Mouse (Mus musculus) limb, embryonic 15.5 days (tissue): Measurements from ENCODE around the gene Spata20. TPM values are rescaled to one million over a fixed set of nuclear protein-coding genes. Genes with fewer than 3 reads are reported as not detected.

Source experiments
- ATAC-seq: fragments of 200-750 bp; cut with Nextera tagmentation; 2 replicates; pipeline ENCODE4 v1.8.0; 2017; ENCODE audit warnings: low read depth, moderate TSS enrichment; ENCODE audit not compliant: insufficient number of reproducible peaks, low FRiP score, low TSS enrichment
- H3K27ac ChIP-seq: fragments of 300-500 bp; sonication (generic); 2 replicates; pipeline ENCODE4 v1.5.1; 2015; ENCODE audit warnings: moderate library complexity, mild to moderate bottlenecking, inconsistent platforms
- H3K27me3 ChIP-seq: fragments of 300-500 bp; sonication (generic); 2 replicates; pipeline ENCODE4 v1.6.1; 2015; ENCODE audit warnings: inconsistent platforms
- H3K36me3 ChIP-seq: fragments of 300-500 bp; sonication (generic); 2 replicates; pipeline ENCODE4 v1.6.1; 2015; ENCODE audit warnings: inconsistent platforms
- H3K4me1 ChIP-seq: fragments of 300-500 bp; sonication (generic); 2 replicates; pipeline ENCODE4 v1.6.1; 2015; ENCODE audit warnings: inconsistent platforms
- H3K4me2 ChIP-seq: fragments of 300-500 bp; sonication (generic); 2 replicates; pipeline ENCODE4 v1.6.1; 2015; ENCODE audit warnings: mild to moderate bottlenecking, inconsistent platforms
- H3K4me3 ChIP-seq: fragments of 300-500 bp; sonication (generic); 2 replicates; pipeline ENCODE4 v1.5.1; 2015; ENCODE audit warnings: mild to moderate bottlenecking, inconsistent platforms
- H3K9ac ChIP-seq: fragments of 300-500 bp; sonication (generic); 2 replicates; pipeline ENCODE4 v1.6.1; 2015; ENCODE audit warnings: inconsistent platforms
- H3K9me3 ChIP-seq: fragments of 300-500 bp; sonication (generic); 2 replicates; pipeline ENCODE4 v1.6.1; 2016; ENCODE audit warnings: inconsistent platforms
- WGBS: fragments of 180-500 bp; shearing (Covaris S2); methylation state at CpG from one replicate; pipeline ENCODE4 v1.1.7; 2015; 5-methylcytosine and 5-hydroxymethylcytosine counted together
- polyA plus RNA-seq: library from polyadenylated mRNA; unstranded; fragments of >200 nt; fragmentation: Nextera tagmentation; extraction: Ambion mirVana; gene quantifications from 2 replicates; pipeline ENCODE4 v1.2.1, GENCODE M21; 2015

Gene Spata20
- polyA plus RNA-seq, 1 experiment from 2014 or later, result 0.27 TPM

DNA sequence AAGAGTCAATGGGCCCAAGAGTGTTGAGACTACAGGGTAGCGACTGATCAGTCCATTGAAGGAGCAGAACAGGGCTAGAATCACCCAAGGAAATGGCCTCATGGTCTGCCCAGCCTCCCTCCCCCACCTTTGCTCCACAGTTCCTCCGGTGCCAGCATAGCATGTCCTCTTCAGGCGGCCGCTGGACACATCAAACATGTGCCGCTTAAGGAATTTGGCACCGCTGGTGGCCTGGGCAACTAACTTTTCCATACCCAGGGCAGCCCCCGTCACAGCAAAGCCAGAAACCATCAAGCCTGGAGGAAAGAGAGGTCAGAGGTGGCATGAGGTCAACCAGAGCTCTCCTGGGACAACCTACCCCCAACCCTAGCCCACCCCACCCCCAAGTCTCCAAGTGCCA is 4.0 kb downstream of the Spata20 start:
- Histone ChIP-seq H3K9me3 (no peaks in the 10 kb centered on the region), H3K4me2 (no peak overlapping the region), H3K27me3 (peaks cover 4% of the 10 kb centered on the region; the same call in 1 of the 2 replicates), H3K9ac (no peak overlapping the region), H3K27ac (no peak overlapping the region), H3K4me1 (peaks cover 10% of the 10 kb centered on the region; the same call in 1 of the 2 replicates), H3K4me3 (no peak overlapping the region), H3K36me3 (no peaks in the 10 kb centered on the region)
- no peak for ATAC-seq
- WGBS, result 90% methylated on average over 7 of the region's 7 CpGs

DNA sequence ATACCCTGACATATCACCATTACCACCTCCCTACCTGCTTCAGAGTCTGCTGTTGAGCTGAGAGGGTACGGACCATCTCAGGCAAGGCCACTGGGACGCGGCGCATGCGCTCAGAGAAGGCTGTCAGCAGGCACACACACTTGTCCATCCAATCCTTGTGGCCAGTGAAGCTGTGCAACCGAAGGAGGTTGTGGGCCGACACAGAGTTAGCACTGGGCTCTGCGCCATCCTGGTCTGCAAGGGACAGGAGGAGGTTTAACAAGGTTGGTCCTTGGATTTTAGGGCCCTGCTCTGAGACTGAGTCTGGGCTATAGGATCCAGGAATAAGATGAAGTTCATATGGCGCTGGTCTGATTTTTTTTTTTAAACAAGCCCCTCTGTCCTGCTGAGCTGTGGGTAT is 5.6 kb downstream of the Spata20 start:
- H3K4me1 ChIP-seq, result peaks cover 11% of the 10 kb centered on the region; the same call in 1 of the 2 replicates
- H3K4me3 ChIP-seq, result no peak overlapping the region
- no peaks in the 10 kb centered on the region for H3K9me3 ChIP-seq
- H3K4me2 ChIP-seq, result no peak overlapping the region
- no peak for ATAC-seq
- no peak overlapping the region for H3K9ac ChIP-seq
- 88% methylated on average over 9 of the region's 9 CpGs for WGBS
- H3K27ac ChIP-seq, result no peak overlapping the region
- H3K36me3 ChIP-seq, result no peaks in the 10 kb centered on the region
- peaks cover 6% of the 10 kb centered on the region; the same call in 1 of the 2 replicates for H3K27me3 ChIP-seq

DNA sequence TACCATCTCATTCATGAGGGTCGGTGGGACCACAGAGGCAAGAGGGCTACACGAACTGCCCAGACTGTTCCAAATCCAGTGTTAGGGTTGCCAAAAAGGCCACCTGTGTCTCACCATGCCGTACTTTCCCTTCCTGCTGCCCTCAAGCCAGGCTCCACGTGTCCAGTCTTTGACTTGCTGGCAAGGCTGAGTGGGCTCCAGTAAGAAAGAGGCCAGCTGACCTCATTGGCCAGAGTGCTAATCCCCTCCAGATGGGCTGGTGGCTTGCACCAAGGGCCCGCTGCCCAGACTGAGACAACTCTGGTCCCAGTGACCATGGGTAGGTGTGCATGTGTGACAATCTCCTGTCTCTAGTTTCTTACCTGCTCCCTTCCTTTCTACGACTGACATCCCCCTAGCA is 8.3 kb downstream of the Spata20 start:
- ATAC-seq, result no peak
- H3K9me3 ChIP-seq, result no peaks in the 10 kb centered on the region
- H3K27ac ChIP-seq, result no peak overlapping the region
- no peak overlapping the region for H3K4me3 ChIP-seq
- H3K4me1 ChIP-seq, result peaks cover 30% of the 10 kb centered on the region
- WGBS, result 45% methylated on average over 6 of the region's 6 CpGs
- no peak overlapping the region for H3K4me2 ChIP-seq
- no peaks in the 10 kb centered on the region for H3K36me3 ChIP-seq
- H3K27me3 ChIP-seq, result peaks cover 17% of the 10 kb centered on the region; the same call in 1 of the 2 replicates
- H3K9ac ChIP-seq, result no peak overlapping the region

DNA sequence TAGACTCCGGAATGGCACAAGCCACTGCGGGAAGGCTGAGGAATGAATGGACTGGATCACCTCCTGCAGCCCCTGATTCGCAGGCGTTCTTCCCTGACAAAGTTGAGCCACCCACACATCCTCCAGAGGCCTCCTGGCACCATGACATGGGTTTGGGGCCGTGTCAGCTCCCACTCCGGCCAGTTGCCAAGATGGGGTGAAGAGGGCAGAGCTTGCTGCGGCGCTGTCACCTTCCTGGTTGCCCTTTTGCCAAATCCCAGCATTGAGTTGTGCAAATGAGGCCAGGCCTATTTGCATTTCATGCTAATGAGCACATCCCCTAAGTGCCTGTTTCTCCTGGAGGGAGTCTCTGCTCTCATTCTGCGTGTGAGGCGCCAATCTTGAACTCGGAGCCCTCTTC is 10.3 kb downstream of the Spata20 start:
- WGBS, result 35% methylated on average over 11 of the region's 11 CpGs
- no peak overlapping the region for H3K9ac ChIP-seq
- H3K9me3 ChIP-seq, result no peaks in the 10 kb centered on the region
- no peaks in the 10 kb centered on the region for H3K36me3 ChIP-seq
- no peak for ATAC-seq
- no peak overlapping the region for H3K27ac ChIP-seq
- H3K4me3 ChIP-seq, result no peak overlapping the region
- H3K4me1 ChIP-seq, result peaks cover 45% of the 10 kb centered on the region
- peaks cover 17% of the 10 kb centered on the region; the same call in 1 of the 2 replicates for H3K27me3 ChIP-seq
- no peak overlapping the region for H3K4me2 ChIP-seq

DNA sequence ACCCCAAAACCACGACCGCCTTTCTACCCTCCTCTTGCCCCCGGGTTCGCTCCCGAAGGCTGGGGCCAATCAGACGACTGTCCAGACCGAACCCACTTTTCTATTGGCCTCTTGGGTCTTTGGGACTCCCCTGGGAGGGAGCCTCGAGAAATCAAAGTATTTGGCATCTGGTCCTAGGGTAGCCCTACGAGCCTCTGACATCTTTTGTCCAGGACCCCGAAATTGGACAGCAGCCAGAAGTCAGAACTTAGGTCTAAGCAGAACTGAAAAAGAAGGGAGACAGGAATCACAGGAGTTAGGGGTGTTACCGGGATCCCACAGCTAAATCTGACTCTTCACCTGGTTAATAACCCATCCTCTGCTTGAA is 11.5 kb downstream of the Spata20 start:
- H3K27me3 ChIP-seq, result peaks cover 17% of the 10 kb centered on the region; the same call in 1 of the 2 replicates
- H3K4me1 ChIP-seq, result peaks cover 52% of the 10 kb centered on the region
- H3K9ac ChIP-seq, result no peak overlapping the region
- peak overlapping the region; percentile 98 for H3K27ac ChIP-seq
- peak overlapping the region; percentile 72 for H3K4me2 ChIP-seq
- ATAC-seq, result no peak
- H3K9me3 ChIP-seq, result no peaks in the 10 kb centered on the region
- H3K4me3 ChIP-seq, result peak overlapping the region; percentile 75
- H3K36me3 ChIP-seq, result no peaks in the 10 kb centered on the region
- 2% methylated on average over 11 of the region's 11 CpGs for WGBS

DNA sequence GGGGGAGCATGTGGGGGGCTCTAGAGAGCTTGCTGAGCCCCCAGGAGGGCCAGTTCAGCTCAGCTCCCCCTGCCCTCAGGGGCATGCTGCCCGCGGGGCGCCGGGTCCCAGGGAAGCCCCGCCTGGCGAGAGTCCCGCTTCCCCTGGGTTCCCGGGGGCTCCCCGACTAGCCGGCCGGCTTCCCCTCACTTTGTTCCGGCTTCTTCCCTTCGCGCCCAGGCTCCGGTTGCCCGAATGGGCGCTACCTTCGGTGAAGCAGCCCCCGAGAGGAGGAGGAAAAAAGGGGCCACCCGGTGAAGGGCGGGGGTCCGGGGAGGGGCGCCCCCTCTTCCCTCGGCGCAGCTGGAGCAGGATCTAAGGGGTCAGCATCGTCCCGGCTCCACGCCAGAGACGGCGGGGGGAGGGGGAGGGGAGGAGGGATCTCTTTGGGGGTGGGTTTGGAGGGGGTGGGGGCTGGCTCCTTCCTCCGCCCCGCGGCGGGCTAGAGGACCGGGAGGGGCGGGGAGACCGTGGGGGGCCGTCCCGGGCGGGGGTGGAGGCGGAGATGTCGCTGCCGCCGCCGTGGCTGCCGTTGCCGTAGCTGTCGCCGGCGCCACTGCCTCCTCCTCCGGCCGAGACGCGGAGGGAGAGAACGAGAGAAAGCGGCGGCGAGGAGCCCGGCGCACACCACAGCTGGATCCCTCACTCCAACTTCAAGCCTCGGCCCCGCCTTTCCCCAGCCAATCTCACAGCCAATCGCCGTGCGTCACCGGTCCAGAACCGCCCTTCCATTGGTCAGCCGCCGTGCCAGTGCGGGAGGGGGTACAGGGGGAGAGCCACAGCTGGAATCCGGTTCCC is 12.1 kb downstream of the Spata20 start, which contains the start of gene Cacna1g:
Cacna1g (minus strand) TSS at position 492 of the 837 bp plus-strand sequence.
- Histone ChIP-seq H3K27ac (peak within 1 kb of the TSS; percentile 98), H3K9me3 (no peaks in the 10 kb centered on the region), H3K4me3 (peak within 1 kb of the TSS; percentile 75), H3K36me3 (no peaks in the 10 kb centered on the region), H3K4me2 (peak within 1 kb of the TSS; percentile 72), H3K9ac (peak within 1 kb of the TSS; percentile 93), H3K27me3 (peaks cover 17% of the 10 kb centered on the region; the same call in 1 of the 2 replicates), H3K4me1 (peaks cover 58% of the 10 kb centered on the region)
- WGBS, result under 1% methylated on average over 36 of the region's 71 CpGs
- peak; percentile 92 for ATAC-seq

DNA sequence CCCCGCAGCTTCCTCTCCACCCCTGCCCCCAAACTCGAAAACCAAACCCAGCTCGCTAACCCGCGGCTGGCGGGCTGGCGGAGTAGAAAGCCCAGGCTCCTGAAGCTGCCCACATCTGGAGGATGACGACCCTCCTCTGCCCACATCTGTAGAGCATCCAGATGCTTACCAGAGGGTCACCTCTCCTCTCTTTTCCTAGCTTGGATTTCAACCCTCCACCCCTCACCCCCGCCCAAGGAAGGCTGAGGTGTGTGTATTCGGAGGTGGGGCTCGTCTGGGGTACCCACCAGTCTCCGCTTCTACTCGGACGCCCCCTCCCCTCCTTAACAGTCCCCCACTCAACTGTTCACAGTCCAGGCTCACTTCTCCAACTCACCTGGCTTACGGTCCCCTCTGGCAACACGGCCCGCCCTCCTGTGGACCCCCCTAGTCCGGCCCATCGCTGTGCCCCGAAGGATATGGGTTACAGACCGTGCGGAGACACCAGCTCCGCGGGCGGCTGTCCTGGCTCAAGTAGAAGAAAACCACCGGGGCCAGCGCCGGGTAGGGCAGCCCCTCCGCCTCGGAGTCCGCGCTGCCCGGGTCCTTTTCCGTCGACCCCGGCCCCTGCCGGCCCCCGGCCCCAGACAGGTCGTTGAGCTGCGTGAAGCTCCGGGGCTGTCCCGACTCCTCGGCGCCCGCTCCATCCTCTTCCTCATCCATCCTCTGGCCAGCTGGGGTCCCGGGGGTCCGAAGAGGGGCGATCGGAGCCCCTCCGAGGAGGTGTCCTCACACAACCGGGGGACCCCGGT is 12.9 kb downstream of the Spata20 start:
- peak overlapping the region; percentile 98 for H3K27ac ChIP-seq
- no peaks in the 10 kb centered on the region for H3K9me3 ChIP-seq
- H3K27me3 ChIP-seq, result peaks cover 17% of the 10 kb centered on the region; the same call in 1 of the 2 replicates
- no peak for ATAC-seq
- H3K9ac ChIP-seq, result peak overlapping the region; percentile 93
- peak overlapping the region; percentile 75 for H3K4me3 ChIP-seq
- H3K4me2 ChIP-seq, result peak overlapping the region; percentile 72
- H3K4me1 ChIP-seq, result peaks cover 66% of the 10 kb centered on the region
- H3K36me3 ChIP-seq, result no peaks in the 10 kb centered on the region
- under 1% methylated on average over 50 of the region's 52 CpGs for WGBS

DNA sequence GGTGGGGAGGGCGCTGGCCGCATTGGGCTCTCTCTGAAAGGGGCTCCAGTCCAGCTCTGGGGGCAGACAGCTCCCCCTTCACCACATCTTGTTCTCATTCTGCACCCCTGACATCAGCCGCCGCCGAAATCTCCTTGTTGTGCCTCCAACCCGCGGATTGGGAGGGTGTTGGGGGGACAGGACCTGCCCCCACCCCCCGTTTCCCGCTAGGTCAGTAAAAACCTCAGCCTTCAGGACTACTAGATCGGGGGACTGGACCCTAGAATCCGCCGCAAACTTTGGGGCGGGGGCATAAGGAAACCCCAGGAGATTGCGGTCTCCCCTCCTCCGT is 13.4 kb downstream of the Spata20 start:
- no peaks in the 10 kb centered on the region for H3K9me3 ChIP-seq
- peaks cover 17% of the 10 kb centered on the region; the same call in 1 of the 2 replicates for H3K27me3 ChIP-seq
- peak overlapping the region; percentile 93 for H3K9ac ChIP-seq
- H3K4me2 ChIP-seq, result peak overlapping the region; percentile 72
- WGBS, result 2% methylated on average over 15 of the region's 15 CpGs
- H3K4me1 ChIP-seq, result peaks cover 67% of the 10 kb centered on the region
- peak overlapping the region; percentile 75 for H3K4me3 ChIP-seq
- peak overlapping the region; percentile 98 for H3K27ac ChIP-seq
- no peaks in the 10 kb centered on the region for H3K36me3 ChIP-seq
- ATAC-seq, result no peak

DNA sequence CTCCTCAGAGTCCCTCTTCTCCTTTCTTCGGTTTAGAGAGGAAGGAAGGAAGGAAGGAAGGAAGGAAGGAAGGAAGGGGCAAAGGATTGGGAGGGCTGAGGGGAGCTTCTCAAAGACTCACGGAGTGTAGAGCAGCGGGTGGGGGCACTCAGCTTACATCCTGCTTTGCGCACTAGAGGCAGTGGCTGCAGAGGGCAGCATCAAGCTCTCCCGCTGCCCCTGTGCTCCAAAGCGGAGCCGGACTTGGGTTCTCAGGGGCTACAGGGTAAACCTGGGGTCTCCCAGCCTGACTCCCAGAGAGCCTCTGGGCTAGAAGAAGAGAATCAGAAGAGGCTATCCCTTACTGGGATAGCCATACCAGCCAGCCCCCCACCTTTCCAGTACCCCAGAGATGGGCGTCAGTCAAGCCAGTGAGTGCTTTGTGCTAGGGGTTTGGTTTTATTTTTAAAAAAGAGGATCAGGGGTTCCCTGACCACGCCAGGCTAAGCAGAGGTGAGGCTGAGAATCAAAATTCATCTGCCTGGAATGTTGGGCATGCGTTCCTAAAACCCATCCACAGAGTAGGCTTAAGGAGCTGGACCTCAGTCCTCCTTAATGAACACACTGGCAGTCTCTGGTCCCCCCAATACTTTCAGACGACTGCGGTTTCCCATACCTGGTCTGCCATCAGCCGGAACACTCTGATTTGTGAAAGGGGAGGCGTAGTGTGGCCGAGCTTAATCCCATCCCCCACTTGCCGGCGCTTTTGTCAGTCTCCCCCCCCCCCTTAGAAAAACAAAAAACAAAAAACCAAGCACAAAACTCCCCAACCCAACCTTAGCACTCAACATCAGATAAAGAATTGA is 14.0 kb downstream of the Spata20 start:
- Histone ChIP-seq H3K9ac (peak overlapping the region; percentile 93), H3K27ac (peak overlapping the region; percentile 98), H3K9me3 (no peaks in the 10 kb centered on the region), H3K36me3 (peaks cover 2% of the 10 kb centered on the region; the same call in 1 of the 2 replicates), H3K27me3 (peaks cover 17% of the 10 kb centered on the region; the same call in 1 of the 2 replicates), H3K4me1 (peaks cover 70% of the 10 kb centered on the region), H3K4me2 (peak overlapping the region; percentile 72), H3K4me3 (peak overlapping the region; percentile 75)
- WGBS, result 1% methylated on average over 17 of the region's 17 CpGs
- ATAC-seq, result no peak

DNA sequence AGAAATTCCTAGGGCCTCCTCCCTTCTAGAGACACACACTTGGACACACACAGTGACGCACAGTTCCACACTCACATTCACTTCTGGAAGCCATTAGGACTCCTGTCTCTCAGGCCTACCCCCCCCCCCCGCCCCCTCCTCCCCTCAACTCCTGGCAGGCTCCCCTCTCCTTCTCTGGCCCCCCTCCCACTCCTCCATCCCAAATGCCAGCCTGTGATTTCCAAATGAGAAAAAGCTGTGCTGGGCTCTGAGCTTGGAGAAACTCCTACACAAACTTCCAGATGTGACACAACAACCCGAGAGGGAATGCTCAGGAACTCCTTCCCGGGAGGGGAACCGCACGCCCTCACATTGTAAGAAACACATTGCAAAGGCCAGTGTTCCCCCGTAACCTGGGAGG is 15.6 kb downstream of the Spata20 start:
- Histone ChIP-seq H3K27me3 (peaks cover 14% of the 10 kb centered on the region; the same call in 1 of the 2 replicates), H3K9me3 (no peaks in the 10 kb centered on the region), H3K4me2 (peak overlapping the region; percentile 72), H3K4me3 (peak overlapping the region; percentile 75), H3K9ac (no peak overlapping the region), H3K27ac (peak overlapping the region; percentile 98), H3K36me3 (peaks cover 6% of the 10 kb centered on the region; the same call in 1 of the 2 replicates), H3K4me1 (peaks cover 79% of the 10 kb centered on the region)
- WGBS, result 16% methylated on average over 7 of the region's 7 CpGs
- ATAC-seq, result 0 out of 2 replicates have a peak, but pooled peaks have one; percentile 5
